Mouse (Mus musculus) mature B cell (primary cell): ENCODE results near the gene Ap1b1.

Source experiments
- in situ Hi-C: fragments of 300-500 bp; cut with MboI; formaldehyde crosslinking; loops from 2 replicates; pipeline ENCODE4 v1.14.3; 2019

Gene Ap1b1

DNA sequence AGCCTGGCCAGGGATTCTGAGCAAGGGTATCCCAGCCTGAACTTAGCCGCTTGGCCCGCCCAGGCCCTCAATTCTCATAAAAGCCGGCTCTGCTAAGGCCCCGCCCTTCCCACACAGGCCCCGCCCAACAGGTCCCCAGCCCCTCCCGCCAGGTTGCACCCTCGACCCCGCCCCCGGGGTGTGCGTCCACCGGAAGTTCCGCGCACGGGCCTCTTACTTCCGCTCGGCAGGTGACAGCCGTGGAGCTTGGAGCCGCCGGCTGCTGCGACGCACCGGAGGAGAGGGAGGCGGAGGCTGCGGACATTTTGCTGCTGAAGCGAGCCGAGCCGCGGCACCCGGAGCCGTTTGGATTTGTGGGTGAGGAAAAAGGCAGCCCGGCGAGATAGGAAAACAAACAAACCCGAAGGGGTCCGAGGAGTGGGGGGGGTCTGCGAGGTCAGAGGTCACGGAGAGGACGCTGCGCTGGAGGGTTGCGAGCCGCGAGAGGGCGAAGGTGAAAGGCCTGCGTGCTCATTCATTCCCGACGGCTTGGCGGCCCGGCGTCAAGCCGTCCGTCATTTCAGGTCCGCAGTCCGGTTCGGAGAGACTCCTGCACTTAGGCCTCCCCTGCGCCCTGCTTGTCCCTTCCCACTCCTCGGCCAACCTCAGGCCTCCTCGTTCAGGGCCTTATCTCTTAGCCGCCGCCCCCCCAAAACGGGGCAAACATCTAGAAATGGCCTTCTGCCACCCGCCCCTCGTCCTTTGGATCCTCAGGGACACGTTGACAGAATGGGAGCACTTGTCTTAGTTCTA is at the start of gene Ap1b1:
TSS of gene Ap1b1 (plus strand) at position 130 of the 792 bp plus-strand sequence.
- in situ Hi-C loops: no loop called here

DNA sequence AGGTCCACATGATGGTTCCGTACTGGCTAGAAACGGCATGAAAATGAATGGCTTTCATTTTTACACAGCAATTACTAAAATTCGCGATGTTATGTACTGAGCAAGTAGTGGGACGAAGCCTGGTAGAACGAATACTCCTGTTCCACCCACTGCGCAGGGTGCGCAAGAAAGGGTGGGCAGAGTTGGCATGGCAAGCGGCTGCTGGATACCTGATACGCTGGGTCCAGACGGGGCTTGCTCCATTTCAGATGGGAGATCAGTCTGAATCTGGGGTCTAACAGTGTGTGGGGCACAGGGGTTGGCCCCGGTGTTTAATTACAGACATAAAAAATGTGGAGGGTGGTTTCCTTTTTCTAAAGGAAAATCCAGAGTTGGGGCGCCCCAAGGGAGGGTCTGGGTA is 40.1 kb upstream of the Ap1b1 start:
- in situ Hi-C loops: no loop called here

DNA sequence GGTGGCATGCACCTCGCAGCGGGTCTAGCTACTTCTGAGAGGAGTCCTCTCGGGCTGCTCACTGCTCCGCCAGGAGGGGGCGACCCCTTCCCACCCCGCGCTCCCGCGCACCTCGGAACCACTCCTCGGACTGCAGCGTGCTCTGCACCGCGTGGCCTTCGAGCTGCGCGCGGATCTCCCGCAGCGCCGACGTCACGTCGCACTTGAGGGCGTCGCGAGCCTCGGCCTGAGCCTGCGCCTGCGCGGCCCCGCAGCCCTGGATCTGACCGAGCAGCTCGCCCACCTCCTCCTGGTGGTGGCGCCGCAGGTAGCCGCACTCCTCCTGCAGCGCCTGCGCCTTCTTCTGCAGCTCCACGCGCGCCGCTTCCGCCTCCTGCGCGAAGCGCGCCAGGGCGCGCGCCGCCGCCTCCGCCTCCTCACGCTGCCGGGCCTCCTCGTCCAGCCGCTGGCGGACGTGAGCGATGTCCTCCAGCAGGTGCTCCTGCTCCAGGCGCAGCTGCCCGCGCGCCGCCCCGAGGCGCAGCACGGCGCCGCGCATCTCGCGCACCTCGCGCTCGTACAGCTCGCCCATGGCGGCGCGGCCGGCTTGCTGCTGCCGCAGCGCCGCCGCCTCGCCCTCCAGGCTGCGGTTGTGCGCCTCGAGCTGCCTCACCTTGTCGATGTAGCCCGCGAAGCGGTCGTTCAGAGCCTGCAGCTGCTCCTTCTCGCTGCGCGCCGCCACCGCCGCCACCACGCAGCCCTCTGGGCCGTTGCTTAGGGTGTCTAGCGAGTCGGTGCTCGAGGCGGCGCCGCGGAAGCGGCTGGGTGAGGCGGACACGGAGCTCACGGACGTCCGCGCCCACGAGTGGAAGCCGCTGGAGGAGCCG is 39.4 kb upstream of the Ap1b1 start:
- in situ Hi-C loops: no loop called here

DNA sequence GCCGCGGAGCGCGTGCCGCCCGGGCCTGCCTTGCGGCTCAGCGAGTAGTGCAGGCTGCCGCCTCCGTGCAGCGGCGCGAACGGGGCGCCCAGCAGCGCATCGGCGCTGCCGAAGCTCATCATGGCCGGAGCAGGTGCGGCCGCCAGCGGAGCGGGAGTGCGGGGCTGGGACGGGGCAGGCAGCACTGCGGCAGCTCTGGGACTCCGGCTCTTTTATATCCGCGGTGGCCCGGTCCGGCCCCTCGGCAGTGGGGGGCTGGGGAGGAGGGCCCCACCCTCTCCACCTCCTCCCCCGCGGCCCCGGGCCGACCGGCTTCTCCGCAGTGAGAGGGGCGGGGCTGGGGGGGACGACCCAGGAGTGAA is 38.8 kb upstream of the Ap1b1 start, which contains the start of gene Nefh:
TSS of gene Nefh (minus strand) at position 252 of the 362 bp plus-strand sequence.
- in situ Hi-C loops: no loop called here

DNA sequence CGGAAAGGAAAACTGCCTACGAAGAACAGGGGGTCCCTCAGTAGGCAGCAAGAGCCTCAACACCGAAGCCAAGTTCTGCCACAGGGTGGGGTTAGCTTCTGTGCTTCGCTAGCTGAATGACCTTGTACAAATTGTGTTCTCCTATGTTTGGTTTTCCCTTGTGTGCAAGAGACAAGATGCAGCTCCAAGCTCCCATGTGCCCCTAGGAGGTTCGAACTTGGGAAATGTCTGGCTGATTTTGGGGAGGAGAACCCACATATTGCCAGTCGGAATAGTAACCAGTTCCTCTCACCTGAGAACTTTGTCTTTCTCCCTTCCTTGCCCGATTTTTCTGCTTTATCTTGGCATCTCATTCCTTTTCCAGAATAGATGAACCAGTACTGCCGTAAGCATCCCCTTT is 37.8 kb upstream of the Ap1b1 start:
- in situ Hi-C loops: no loop called here

DNA sequence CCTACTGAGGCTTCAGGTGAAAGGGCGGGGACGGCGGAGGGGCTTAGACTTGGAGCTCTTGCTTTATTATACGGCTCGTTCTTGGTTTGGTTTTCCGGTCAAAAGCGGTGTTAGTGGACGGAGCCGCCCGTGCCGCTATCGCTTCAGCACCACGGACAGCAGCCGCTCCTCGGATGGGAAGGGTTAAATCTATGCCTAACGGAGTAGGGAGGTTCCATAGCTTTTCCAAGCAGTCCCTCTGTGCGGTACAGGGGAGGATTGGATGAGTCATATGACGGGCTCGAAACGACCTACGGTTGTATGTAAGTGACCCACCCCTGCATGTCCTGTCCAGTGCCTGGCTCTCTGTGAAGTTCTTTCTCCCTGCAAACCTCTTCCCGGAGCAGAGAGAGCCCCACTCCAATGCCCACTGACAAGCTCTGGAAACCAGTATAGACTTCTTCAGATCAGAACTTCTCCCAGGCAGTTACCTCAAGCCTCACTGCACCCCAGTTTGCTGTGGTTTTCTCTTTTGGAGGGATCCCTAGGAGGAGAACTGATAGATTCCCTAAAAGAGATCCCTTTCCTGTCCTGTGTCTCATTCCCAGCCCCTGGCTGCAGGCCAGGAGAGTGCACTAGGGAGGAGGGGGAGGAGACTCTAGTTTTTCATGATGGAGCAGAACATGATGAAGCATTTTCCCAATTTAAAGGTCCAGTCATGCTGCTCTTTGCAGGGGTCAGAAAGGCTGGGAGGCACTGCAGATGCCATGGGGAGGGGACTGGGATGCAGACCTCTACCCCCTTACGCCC is 37.2 kb upstream of the Ap1b1 start:
- in situ Hi-C loops: no loop called here

DNA sequence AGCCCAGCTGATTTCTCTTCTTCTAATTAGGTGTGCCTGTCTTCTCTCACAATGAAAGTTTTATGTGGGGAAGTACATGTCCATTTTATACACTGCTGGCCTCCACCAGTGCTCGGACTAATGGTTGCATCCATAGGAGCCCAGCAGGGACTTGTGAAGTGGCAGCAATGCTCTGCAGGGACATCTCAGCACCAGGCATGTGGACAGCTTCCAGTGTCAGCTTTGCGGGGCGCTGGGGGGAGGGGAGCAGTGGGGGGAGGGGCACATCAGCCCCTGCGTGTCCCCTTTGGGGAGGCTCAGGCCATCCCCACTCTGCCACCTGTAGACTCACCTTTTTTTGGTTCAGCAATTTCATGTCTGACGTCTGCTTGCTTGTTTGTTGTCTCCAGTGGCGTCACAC is 33.2 kb upstream of the Ap1b1 start:
- in situ Hi-C loops: no loop called here

DNA sequence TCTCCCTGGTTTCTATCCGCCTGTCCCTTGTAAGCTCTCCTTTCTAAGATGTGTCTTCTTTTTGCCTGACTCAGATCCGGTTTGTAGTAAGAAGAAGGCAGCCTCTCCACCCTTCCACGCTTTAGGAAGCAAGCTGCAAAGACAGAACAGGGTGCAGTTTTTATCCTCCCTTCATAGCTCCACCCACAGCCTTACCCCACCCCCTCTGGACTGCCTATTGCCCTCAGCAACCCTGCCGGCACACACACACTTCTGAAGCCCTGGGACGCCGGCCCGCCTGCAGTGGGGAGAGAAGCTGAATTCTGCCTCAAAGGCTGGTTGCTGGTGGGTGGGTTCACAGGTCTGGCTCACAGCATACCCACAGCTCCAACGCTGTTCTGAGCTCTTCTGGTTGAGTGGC is 32.7 kb upstream of the Ap1b1 start:
- in situ Hi-C loops: no loop called here

DNA sequence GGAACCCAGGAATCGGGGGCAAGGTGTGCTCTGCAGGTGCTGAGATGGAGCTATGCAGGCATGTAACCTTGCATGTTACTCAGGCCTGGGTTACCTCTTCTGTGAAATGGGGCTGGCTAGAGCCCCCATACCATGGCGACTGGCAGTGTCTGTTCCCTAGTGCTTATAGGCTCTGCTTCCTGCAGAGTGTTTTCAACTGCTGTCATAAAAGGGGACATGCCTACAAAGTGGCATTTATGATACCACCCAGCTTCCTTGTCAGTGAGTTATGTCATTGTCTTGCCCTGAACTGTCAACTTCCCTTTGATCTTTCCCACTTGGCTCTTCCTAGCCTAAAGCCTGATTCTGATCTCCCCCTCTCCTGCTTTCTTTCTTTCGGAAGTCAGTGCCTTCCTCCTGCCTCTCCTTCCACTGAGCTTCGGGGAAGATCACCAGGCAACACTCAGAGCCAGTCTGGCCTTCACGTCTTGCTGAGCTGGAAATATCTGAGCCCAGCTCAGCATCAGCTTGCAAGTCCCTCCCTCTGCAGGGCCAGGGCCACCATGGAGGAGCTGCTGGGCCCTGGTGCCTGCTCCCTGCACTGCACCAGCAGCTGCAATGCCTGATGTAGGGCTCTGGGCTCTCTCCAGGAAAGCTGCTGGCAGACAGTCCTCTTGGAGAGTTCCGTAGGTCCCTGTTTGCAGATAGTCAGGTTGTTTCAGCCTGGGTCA is 23.4 kb upstream of the Ap1b1 start:
- in situ Hi-C loops: no loop called here

DNA sequence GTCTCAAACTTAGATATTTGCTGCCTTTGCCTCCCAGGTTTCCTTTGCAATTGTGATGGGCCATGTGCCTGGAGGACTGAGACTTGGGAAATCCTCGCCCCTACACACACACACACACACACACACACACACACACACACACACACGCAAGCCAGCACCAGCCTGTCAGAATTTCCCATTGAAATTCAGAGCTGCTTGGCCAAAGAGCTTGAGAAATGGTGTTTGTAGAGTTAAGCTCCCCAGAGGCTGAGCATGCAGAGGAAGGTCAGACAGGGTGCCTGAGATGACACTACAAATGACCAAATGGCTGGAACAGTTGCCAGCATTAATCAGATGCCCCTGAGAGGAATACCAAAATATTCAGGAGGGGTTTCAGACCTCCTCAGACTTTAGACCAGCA is 20.3 kb upstream of the Ap1b1 start:
- in situ Hi-C loops: no loop called here

DNA sequence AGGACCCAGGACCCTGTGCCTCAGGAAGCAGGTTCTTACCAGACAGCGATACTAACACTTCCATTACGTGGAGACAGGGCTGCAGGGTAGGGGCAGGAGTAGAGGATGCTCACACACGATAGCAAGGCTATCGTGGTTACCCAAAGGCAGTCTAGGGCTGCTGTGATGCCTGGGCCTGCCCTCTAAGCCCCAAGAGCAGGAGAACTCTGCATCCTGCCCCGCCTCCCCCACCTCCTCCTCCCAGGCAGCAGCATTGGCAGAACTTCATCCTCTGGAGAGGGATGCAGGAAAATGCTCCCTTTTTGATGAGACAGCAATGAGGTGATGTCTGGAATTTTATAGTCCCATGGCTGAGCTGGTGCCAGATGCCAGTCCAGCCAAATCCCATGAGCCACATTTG is 19.7 kb upstream of the Ap1b1 start:
- in situ Hi-C loops: no loop called here

DNA sequence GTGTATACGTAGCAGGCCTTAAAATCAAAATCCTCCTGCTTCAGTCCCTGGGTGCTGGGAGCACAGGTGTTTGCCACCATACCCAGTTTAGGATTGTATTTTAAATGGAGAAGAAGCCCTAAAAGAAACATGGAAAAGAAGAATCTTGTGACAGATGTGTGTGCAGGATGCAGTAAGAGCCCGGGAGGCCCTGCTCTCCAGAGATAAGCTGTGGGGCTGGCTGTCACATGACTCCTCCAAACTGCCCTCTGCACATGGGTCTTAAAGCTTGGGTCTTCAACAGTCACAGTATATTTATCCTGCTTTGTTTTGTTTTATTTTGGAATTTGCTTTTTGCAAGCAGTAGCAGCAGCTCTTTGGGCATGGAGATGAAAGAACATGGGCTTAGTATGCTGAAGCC is 19.1 kb upstream of the Ap1b1 start:
- in situ Hi-C loops: no loop called here

DNA sequence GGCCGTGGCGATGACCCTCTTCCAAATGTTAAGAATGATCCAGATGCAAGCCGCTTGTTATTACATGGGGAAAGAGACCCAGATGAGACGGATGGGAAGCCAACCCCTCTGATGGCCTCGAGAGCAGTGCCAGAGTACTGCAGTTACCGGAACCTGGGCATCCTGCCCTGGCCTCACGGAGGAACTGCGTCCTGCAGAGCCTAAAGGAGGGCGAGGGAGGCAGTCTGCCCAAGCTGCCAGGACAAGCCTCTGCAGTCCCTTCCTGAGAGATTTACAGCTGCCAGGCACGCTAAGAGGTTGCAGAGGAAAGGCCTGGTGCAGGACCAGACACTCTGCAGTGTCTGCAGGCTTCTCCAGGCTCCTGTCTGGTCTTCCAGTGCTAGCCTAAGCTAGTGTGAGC is 18.2 kb upstream of the Ap1b1 start:
- in situ Hi-C loops: no loop called here

DNA sequence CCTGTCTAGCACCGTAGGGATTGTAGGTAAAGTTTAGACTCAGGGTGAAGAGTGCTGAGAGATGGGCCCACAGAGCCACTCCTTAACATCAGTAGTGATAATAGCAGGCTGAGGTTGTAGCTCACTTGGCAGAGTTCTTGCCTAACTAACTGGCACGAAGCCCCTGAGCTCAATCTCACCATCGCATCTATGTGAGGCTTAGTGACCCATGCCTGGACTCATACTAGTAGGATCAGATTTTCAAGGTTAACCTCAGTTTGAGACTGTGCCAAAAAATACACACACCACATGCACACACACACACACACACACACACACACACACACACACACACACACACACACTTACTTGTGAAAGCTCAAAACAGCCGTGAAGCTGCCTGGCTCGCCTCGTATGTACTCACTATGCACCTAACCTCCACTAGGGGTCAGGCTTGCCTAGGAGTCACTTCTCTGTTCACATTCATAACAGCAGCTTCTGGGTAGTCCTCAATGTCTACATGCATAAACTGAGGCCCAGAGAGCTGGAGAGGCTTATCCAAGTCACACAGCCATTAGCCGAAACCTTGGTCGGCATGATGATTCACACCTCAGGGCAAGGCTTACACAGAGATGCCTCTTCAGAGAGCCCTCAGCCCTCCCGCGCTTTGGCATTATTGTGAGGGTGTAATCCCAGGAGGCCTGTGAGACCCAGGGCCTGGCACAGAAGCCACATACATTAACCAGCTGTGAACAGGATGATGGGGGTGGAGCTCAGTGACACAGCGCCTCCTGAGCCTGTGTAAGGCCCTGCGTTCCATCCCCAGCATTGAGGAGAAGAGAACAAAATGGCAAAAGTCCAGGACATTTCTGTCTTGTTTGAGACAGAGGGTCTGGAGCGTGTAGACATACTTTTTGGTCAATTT is 13.4 kb upstream of the Ap1b1 start:
- in situ Hi-C loops: no loop called here

DNA sequence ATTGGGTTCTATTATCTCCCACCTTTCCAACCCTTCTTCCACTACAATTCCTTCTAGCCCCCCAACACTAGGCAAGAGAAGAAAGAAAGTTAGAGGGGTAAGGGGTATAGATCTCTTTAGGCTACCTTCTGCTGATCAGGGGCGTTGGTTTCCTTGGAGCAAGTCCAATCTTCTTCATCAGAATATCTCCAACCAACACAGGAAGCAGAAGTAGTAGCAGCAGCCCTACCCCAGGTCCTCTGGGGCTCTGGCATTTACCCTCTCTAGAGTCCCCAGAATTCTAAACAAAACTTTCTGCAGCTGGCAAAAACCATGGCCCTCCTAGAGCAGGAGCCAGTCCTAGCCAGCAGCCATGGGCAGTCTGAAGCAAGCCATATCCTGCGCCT is 12.8 kb upstream of the Ap1b1 start:
- in situ Hi-C loops: no loop called here

DNA sequence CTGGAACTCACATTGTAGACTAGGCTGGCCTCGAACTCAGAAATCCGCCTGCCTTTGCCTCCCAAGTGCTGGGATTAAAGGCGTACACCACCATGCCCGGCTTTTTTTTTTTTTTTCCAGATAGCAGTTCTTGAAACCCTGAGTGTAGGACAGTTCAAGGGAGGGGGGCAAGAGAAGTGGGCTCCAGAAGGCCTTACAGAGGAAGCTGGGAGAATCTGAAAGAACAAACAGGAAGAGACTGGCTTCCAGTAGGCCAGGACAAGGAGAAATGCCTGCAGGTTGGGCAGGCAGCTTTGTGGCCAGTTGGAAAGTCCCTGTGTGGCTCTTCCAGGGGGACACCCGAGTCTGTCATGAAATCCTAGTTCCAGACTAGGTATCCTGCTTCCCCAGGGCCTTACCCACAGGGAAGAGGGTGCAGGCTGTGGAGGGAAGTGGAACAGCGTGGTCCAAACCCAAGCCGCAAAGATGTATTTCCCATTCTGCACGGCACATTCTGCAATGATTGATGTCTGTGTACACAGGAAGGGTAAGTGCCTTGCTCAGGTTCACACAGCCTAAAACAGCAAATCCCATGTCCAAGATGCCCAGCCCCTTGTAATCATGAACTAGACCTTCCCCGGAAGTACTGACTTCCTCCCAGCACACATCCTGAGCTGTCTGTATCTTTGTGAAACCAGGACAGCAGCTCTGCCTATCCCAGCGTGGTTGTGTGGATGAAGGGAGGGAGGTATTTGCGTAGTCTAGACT is 12.1 kb upstream of the Ap1b1 start:
- in situ Hi-C loops: no loop called here

DNA sequence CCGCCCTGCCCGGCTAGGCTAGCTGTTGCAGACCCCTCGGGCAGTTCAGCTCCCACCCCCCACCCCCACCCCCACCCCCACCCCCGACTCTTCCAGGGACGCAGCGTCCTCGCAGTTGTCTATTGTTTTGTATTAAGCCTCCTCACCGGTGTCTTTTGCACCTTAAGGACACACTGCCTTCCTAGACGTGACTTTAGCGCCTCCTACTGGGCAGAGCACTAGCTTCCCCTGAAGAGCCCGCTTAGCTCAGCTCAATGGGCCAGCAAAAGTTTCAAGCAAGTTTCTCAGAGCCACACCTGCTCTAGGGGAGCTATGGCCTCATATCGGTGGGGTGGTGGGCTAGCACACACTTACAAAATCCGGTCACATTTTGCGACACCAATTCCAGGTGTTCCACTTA is 11.0 kb upstream of the Ap1b1 start:
- in situ Hi-C loops: no loop called here

DNA sequence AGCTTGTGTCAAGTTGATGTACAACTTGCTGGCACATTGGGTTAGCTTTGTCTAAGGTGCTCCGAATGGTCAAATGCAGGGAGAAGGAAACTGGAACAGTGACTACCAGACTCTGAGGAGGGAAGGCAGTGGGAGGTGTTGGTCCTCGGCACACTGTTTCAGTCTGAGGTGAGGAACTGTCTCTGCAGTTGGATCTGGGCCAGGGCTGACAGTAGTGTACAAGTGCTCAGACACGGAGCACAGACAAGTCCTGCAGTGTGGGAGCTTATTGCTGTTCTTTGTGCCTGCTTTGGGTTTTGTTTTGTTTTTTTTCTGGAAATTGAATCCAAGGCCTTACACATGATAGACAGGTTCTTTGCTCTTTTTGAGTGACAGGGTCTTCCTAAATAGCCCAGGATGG is 3.6 kb upstream of the Ap1b1 start:
- in situ Hi-C loops: no loop called here

DNA sequence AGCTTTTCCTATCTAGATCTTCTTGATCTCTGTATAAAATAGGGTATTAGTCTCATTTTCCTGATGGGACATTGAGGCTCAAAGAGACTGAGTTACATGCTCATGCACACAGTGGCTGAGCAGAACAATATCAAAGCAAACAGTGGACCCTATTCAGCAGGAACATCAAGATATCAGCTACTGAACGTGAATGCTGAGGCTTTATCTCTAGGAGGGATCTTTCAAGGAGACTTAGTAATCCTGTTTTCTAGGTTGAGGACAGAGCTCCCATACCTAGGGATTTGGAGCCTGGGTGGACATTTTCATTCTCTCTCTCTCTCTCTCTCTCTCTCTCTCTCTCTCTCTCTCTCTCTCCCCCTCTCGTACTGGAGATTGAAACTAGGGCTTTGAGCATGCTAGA is 3.1 kb upstream of the Ap1b1 start:
- in situ Hi-C loops: no loop called here

DNA sequence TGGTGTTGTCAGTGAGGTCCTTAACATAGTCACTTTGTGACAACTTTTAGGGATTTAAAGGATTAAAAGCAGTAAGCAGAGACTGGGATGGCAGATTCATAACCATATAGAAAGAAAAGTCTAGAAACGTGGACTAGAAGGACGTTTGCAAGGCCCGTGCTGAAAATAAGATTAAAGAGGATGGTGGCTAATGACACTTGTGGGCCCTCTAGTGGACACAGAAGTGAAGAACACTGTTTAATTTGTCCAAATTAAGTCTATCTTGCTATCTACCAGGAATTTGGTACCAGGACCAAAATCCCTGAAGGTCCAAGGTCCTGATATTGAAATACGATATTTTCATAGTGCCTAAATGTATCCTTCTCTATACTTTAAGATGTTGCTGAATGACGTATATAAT is 2.4 kb upstream of the Ap1b1 start:
- in situ Hi-C loops: no loop called here
